Mouse (Mus musculus) hindbrain, embryonic 13.5 days (tissue): ENCODE measurements around the gene Ssu72. TPM values are rescaled to one million over a fixed set of nuclear protein-coding genes. Genes with fewer than 3 reads are reported as not detected.

Experiments used
- ATAC-seq: fragments of 200-750 bp; cut with Nextera tagmentation; 2 replicates; pipeline ENCODE4 v1.8.0; 2017; ENCODE audit warnings: moderate TSS enrichment; ENCODE audit not compliant: low FRiP score
- H3K27ac ChIP-seq: fragments of 300-500 bp; sonication (generic); 2 replicates; pipeline ENCODE4 v1.5.1; 2015; ENCODE audit warnings: inconsistent platforms, mild to moderate bottlenecking, moderate library complexity
- H3K27me3 ChIP-seq: fragments of 300-500 bp; sonication (generic); 2 replicates; pipeline ENCODE4 v1.6.1; 2015; ENCODE audit warnings: mild to moderate bottlenecking, inconsistent platforms
- H3K36me3 ChIP-seq: fragments of 300-500 bp; sonication (generic); 2 replicates; pipeline ENCODE4 v1.6.1; 2015; ENCODE audit warnings: mild to moderate bottlenecking, inconsistent platforms
- H3K4me1 ChIP-seq: fragments of 300-500 bp; sonication (generic); replicated peaks from 2 replicates; pipeline ENCODE4 v1.6.1; 2015; ENCODE audit warnings: inconsistent platforms
- H3K4me2 ChIP-seq: fragments of 300-500 bp; sonication (generic); 2 replicates; pipeline ENCODE4 v1.6.1; 2015; ENCODE audit warnings: inconsistent platforms, mild to moderate bottlenecking, moderate library complexity
- H3K4me3 ChIP-seq: fragments of 300-500 bp; sonication (generic); 2 replicates; pipeline ENCODE4 v1.5.1; 2015; ENCODE audit warnings: mild to moderate bottlenecking, inconsistent platforms
- H3K9ac ChIP-seq: fragments of 300-500 bp; sonication (generic); 2 replicates; pipeline ENCODE4 v1.6.1; 2015; ENCODE audit warnings: mild to moderate bottlenecking, inconsistent platforms
- H3K9me3 ChIP-seq: fragments of 300-500 bp; sonication (generic); 2 replicates; pipeline ENCODE4 v1.6.1; 2016; ENCODE audit warnings: inconsistent platforms
- WGBS: fragments of 180-500 bp; shearing (Covaris S2); methylation state at CpG from one replicate; pipeline ENCODE4 v1.1.7; 2015; 5-methylcytosine and 5-hydroxymethylcytosine counted together
- polyA plus RNA-seq: library from polyadenylated mRNA; unstranded; fragments of >200 nt; fragmentation: Nextera tagmentation; extraction: Ambion mirVana; gene quantifications from 2 replicates; pipeline ENCODE4 v1.2.1, GENCODE M21; 2015

Ssu72 gene
- polyA plus RNA-seq, 1 experiment from 2014 or later, result 171 TPM

GRCm38 (mm10) chr4:155708988-155709387 is 4.4 kb downstream of the Ssu72 start:
- Histone ChIP-seq H3K27ac (no peak overlapping the region), H3K4me3 (no peak overlapping the region), H3K9ac (no peak overlapping the region), H3K4me1 (peaks cover 46% of the 10 kb centered on the region), H3K9me3 (no peaks in the 10 kb centered on the region), H3K4me2 (no peak overlapping the region), H3K36me3 (no peaks in the 10 kb centered on the region), H3K27me3 (no peaks in the 10 kb centered on the region)
- ATAC-seq, result no peak

GRCm38 (mm10) chr4:155710521-155711252 is 6.1 kb downstream of the Ssu72 start:
- no peaks in the 10 kb centered on the region for H3K27me3 ChIP-seq
- H3K4me1 ChIP-seq, result peaks cover 40% of the 10 kb centered on the region
- no peak overlapping the region for H3K4me2 ChIP-seq
- no peak for ATAC-seq
- H3K27ac ChIP-seq, result 0 out of 2 replicates have a peak overlapping the region, but pooled peaks have one; percentile 14
- H3K4me3 ChIP-seq, result no peak overlapping the region
- 75% methylated on average over 6 of the region's 6 CpGs for WGBS
- H3K9me3 ChIP-seq, result no peaks in the 10 kb centered on the region
- peaks cover 8% of the 10 kb centered on the region for H3K36me3 ChIP-seq
- no peak overlapping the region for H3K9ac ChIP-seq

GRCm38 (mm10) chr4:155721668-155722083 is 17.1 kb downstream of the Ssu72 start:
- Histone ChIP-seq H3K4me3 (no peak overlapping the region), H3K9me3 (no peaks in the 10 kb centered on the region), H3K27me3 (no peaks in the 10 kb centered on the region), H3K9ac (no peak overlapping the region), H3K4me1 (no peaks in the 10 kb centered on the region), H3K36me3 (peaks cover 20% of the 10 kb centered on the region), H3K27ac (no peak overlapping the region), H3K4me2 (no peak overlapping the region)
- WGBS, result 67% methylated on average over 4 of the region's 4 CpGs
- ATAC-seq, result no peak

GRCm38 (mm10) chr4:155727993-155728392 is 23.4 kb downstream of the Ssu72 start:
- no peaks in the 10 kb centered on the region for H3K27me3 ChIP-seq
- H3K27ac ChIP-seq, result no peak overlapping the region; the same call in 1 of the 2 replicates
- peaks cover 13% of the 10 kb centered on the region for H3K36me3 ChIP-seq
- no peak overlapping the region for H3K4me2 ChIP-seq
- H3K4me3 ChIP-seq, result no peak overlapping the region
- 59% methylated on average over 2 of the region's 2 CpGs for WGBS
- H3K9me3 ChIP-seq, result no peaks in the 10 kb centered on the region
- 0 out of 2 replicates have a peak overlapping the region, but pooled peaks have one; percentile 35 for H3K9ac ChIP-seq
- ATAC-seq, result no peak
- peaks cover 5% of the 10 kb centered on the region; the same call in 1 of the 2 replicates for H3K4me1 ChIP-seq

GRCm38 (mm10) chr4:155733267-155733666 is 28.7 kb downstream of the Ssu72 start:
- H3K9me3 ChIP-seq, result no peaks in the 10 kb centered on the region
- 86% methylated on average over 10 of the region's 10 CpGs for WGBS
- H3K27ac ChIP-seq, result peak overlapping the region; percentile 96; the same call in 1 of the 2 replicates
- H3K4me1 ChIP-seq, result peaks cover 41% of the 10 kb centered on the region
- H3K36me3 ChIP-seq, result peaks cover 21% of the 10 kb centered on the region
- H3K4me3 ChIP-seq, result no peak overlapping the region
- no peaks in the 10 kb centered on the region for H3K27me3 ChIP-seq
- peak overlapping the region; percentile 96; the same call in 1 of the 2 replicates for H3K4me2 ChIP-seq
- H3K9ac ChIP-seq, result no peak overlapping the region
- no peak for ATAC-seq

- Histone ChIP-seq H3K27me3 (no peaks in the 10 kb centered on the region), H3K27ac (peak within 1 kb of the TSS; percentile 96), H3K4me3 (peak within 1 kb of the TSS; percentile 81), H3K36me3 (peaks cover 32% of the 10 kb centered on the region), H3K4me2 (peak within 1 kb of the TSS; percentile 96), H3K9ac (peak within 1 kb of the TSS; percentile 96), H3K4me1 (peaks cover 41% of the 10 kb centered on the region), H3K9me3 (no peaks in the 10 kb centered on the region)
- WGBS, result under 1% methylated on average over 33 of the region's 35 CpGs
- ATAC-seq, result peak; percentile 94
Measured at GRCm38 (mm10) chr4:155734350-155734941, 29.8 kb downstream of the Ssu72 start, which contains the start of gene Tmem240. Tmem240 (plus strand) TSS chr4:155734800.

- Histone ChIP-seq H3K27ac (peak overlapping the region; percentile 96), H3K27me3 (no peaks in the 10 kb centered on the region), H3K9ac (peak overlapping the region; percentile 96), H3K9me3 (no peaks in the 10 kb centered on the region), H3K4me1 (peaks cover 41% of the 10 kb centered on the region), H3K36me3 (peaks cover 39% of the 10 kb centered on the region), H3K4me2 (peak overlapping the region; percentile 96), H3K4me3 (peak overlapping the region; percentile 81)
- peak; percentile 61 for ATAC-seq
- 0% methylated on average over 50 of the region's 79 CpGs for WGBS
Measured at GRCm38 (mm10) chr4:155734951-155735702, 30.5 kb downstream of the Ssu72 start.

- 0 out of 2 replicates have a peak, but pooled peaks have one; percentile 3 for ATAC-seq
- Histone ChIP-seq H3K36me3 (peaks cover 46% of the 10 kb centered on the region), H3K9ac (peak overlapping the region; percentile 96), H3K4me1 (peaks cover 41% of the 10 kb centered on the region), H3K4me3 (peak overlapping the region; percentile 81), H3K9me3 (no peaks in the 10 kb centered on the region), H3K27ac (peak overlapping the region; percentile 96), H3K27me3 (no peaks in the 10 kb centered on the region), H3K4me2 (peak overlapping the region; percentile 96)
- WGBS, result 71% methylated on average over 5 of the region's 5 CpGs
Measured at GRCm38 (mm10) chr4:155735788-155736187, 31.2 kb downstream of the Ssu72 start.

- peak overlapping the region; percentile 96; the same call in 1 of the 2 replicates for H3K9ac ChIP-seq
- H3K9me3 ChIP-seq, result no peaks in the 10 kb centered on the region
- H3K4me2 ChIP-seq, result peak overlapping the region; percentile 96
- 0 out of 2 replicates have a peak overlapping the region, but pooled peaks have one; percentile 96 for H3K27ac ChIP-seq
- peaks cover 41% of the 10 kb centered on the region for H3K4me1 ChIP-seq
- H3K4me3 ChIP-seq, result peak overlapping the region; percentile 81
- no peak for ATAC-seq
- H3K36me3 ChIP-seq, result peaks cover 52% of the 10 kb centered on the region
- WGBS, result 89% methylated on average over 5 of the region's 5 CpGs
- H3K27me3 ChIP-seq, result no peaks in the 10 kb centered on the region
Measured at GRCm38 (mm10) chr4:155736421-155736820, 31.8 kb downstream of the Ssu72 start.

- 72% methylated on average over 8 of the region's 8 CpGs for WGBS
- peaks cover 63% of the 10 kb centered on the region for H3K36me3 ChIP-seq
- H3K27me3 ChIP-seq, result no peaks in the 10 kb centered on the region
- no peak overlapping the region for H3K4me2 ChIP-seq
- H3K4me1 ChIP-seq, result peaks cover 39% of the 10 kb centered on the region
- no peak for ATAC-seq
- H3K27ac ChIP-seq, result no peak overlapping the region
- H3K9ac ChIP-seq, result 0 out of 2 replicates have a peak overlapping the region, but pooled peaks have one; percentile 24
- no peaks in the 10 kb centered on the region for H3K9me3 ChIP-seq
- H3K4me3 ChIP-seq, result no peak overlapping the region
Measured at GRCm38 (mm10) chr4:155738262-155738661, 33.7 kb downstream of the Ssu72 start.

- H3K27ac ChIP-seq, result no peak overlapping the region
- 90% methylated on average over 6 of the region's 6 CpGs for WGBS
- H3K4me1 ChIP-seq, result peaks cover 30% of the 10 kb centered on the region
- no peaks in the 10 kb centered on the region for H3K27me3 ChIP-seq
- H3K4me2 ChIP-seq, result no peak overlapping the region
- H3K36me3 ChIP-seq, result peaks cover 72% of the 10 kb centered on the region
- ATAC-seq, result no peak
- H3K9ac ChIP-seq, result no peak overlapping the region
- H3K9me3 ChIP-seq, result no peaks in the 10 kb centered on the region
- H3K4me3 ChIP-seq, result no peak overlapping the region
Measured at GRCm38 (mm10) chr4:155739152-155739551, 34.6 kb downstream of the Ssu72 start.
